Mouse (Mus musculus) frontal cortex, postnatal 25 days (tissue): ENCODE results near the gene Gpc1.

ENCODE experiments used
- DNase-seq, 2 experiments: peaks; one replicate each; pipeline ENCODE4 v3.0.0; 2022; ENCODE audit warnings: low spot score in 2 of 2

Gpc1 gene

DNA sequence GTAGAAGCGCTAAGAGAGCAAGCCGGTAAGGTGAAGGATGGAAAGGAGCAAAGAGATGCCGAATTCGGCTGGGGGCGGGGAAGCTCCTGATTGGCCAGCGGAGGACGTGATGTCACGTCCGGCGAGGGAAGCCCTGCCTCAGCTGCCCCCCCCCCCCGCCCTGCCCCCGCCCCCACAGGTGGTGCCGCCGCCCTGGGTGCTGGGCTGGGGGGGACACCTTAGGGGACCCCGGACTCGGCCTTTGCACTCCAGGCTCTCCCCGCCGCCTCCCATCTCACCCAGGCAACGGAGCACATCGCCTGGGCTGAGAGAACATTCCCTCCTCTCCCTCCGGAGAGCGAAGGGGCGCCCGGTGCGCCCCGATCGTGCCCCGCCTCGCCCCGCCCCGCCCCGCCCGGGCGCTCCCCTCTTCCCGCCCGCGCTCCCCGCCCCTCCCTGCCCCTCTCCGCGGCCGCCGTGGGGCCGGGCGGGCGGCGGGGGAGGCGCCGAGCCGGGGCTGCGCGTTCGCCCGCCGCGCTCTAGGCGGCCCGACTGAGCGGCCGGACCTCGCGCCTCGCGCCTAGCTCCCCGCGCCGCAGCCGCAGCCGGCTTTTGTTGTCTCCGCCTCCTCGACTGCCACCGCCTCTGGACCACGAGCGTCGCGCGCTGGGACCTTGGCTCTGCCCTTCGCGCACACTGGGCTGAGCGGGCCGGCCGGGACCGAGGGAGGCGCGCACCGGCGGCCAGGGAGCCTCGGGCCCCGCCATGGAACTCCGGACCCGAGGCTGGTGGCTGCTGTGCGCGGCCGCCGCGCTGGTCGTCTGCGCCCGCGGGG, at the start of gene Gpc1:
Gpc1 (plus strand) TSS at position 458 of the 814 bp plus-strand sequence.
- peak; percentile 77 to 79 for DNase-seq

DNA sequence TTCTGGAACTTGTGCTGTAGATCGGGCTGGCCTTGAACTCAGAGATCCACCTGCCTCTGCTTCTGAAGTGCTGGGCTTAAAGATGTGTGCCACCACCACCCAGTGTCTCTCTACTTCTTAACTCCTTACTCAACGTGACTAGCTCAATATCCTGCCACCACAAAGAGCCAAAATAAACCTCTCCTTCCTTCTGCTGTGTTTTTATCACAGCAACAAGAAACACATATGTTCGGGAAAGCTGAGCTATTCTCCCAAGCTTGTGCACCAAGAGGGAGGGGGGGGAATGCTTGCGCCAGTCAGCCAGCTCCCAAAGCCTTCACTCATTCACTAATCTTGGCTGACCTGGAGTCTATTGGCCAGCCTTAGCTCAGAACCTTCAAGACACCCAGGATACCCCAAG, 49.6 kb upstream of the Gpc1 start:
- no peak for DNase-seq

DNA sequence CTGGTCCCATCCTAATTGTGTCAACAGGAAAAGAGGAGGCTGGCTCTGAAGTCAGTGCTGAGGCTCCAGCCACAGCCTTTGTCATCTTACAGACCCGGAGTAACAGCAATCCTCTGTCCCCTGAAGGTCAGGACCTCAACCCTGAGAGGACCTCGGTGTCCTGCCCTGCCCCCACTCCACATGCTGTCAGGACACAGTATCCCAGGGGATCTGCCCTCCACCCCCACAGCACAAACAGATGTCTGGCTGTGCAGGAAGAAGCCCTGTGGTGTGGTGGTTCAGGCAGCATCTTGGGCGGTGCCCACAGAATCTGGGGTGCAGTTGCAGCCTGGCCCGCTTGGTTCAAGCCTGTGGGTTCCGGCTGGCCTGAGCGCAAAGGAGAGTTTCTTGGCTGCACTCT, 48.9 kb upstream of the Gpc1 start:
- DNase-seq, result no peak

DNA sequence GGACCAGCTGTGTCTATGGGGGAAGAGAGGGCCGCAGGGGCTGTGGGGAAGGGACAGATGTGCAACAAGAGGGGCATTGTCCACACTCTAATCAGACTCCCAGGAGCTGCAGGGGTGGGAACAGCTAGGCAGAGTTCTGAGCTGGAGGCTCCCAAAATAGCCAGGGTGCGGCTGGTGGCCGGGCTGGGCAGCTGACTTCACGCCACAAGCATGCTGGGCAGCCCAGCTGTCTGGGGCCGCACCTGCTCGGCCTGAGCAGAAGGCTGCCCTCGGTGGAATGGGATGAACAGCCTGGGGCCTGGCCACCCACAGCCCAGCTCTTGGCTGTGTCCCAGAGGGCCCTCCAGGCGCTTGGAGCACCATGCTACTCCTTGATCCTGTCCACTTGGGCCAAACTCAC, 44.2 kb upstream of the Gpc1 start:
- no peak for DNase-seq

DNA sequence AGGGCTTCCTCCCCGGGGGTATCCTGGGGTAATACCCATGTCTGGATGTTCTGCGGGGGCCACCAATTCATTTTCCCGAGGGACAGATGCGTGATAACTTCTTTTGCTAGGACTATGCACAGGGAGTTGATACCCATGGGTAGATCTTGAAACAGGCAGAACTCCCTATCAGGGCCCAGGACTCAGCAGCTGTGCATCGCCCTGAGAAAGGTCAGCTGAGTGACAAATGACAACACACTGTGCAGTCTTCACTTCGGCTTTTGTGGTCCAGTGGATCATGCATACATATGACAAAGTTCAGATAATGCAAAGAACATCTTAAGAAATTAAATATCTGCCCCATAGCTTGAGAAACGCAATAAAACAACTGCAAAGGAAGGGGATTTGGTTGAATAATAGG, 43.4 kb upstream of the Gpc1 start:
- DNase-seq, result no peak

DNA sequence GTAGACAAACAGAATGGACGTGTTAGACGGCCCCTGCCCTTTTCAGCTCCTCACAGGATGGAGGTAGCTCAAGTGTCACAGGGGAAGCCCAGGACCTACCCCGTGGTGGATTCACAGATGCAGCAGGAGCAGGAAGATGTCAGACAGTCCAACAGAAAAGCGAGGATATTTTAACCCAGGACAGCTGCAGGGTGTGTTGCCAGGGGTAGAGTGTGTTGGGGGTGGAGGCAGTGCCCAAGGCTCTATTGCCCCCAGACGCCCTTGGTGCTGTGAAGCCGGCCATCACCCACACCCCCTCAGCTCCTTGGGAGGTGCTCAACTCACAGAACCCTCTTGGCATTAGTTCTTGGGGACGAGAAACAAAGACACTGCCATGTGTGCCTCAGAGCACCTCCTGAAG, 40.8 kb upstream of the Gpc1 start:
- DNase-seq, result no peak

DNA sequence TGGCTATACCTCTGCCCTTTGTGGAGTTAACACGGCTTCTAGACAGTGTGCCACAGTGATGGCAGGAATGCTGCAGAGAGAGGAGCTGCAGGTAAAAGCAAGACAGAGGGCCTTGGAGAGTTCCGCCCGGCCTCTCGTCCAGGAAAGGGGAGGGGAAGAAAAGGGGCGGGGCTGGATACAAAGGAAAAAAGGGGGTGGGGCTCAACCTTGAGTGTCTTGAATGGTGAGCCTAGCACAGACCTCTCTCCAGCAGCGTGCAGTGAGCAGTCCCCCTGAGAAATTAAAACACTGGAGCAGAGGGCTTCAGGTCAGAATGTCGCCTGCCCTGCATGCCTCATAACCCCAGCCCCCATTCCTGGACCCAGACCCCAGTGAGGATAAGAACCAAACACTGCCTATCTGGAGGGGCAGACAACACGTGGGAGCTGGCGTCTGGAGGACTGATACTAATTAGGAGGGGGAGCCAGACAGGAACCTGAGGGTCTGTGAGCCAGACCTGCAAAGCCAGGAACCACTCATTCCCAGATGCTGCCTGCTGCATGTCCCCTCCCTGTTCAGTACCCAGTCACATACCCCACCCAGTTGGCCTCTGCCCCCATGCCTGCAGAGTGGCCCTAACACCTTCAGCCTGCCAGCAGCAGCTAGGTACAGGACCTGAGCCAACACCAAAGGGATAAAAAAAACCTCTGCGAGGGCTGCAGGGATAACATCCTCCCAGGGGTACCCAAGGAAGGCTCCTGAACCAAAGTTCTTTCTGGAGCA, 40.2 kb upstream of the Gpc1 start:
- DNase-seq, result no peak

DNA sequence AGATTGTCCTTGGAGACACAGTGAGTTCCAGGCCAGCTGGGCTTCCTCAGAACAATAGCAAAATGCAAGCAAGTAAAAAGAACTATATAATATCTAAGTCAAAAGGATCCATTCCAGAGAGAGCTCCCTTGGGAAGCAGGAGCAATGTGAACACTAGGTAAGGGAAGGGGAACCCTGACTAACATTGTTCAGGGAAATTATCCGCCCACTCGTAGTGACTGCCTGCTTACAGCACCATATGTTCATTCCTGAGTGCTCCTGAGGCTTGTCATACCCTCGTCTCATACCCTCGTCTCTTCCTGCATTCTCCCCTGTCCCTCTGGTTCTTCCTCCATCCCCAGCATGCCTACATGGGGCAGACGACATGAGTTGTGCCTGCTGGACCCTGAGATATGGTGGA, 37.7 kb upstream of the Gpc1 start:
- no peak for DNase-seq

DNA sequence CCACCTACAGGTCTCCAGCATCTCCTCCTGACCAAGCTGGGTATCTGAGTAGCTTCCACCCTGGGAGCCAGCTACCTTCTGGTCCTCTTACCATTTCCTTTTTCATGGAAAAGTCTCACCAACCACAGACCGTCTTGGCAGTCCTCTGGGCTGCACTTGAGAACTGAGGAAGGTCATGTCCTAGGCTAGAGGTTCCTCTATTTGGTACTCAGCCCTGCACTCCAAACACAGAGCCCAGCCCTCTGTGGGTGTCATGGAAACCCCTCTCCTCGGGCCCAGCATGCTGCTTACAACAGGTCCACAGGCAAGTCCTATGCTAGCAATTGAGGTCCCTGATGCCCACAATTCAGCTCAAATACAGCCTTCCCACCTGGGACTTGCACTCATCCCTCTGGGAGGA, 33.0 kb upstream of the Gpc1 start:
- DNase-seq, result no peak

DNA sequence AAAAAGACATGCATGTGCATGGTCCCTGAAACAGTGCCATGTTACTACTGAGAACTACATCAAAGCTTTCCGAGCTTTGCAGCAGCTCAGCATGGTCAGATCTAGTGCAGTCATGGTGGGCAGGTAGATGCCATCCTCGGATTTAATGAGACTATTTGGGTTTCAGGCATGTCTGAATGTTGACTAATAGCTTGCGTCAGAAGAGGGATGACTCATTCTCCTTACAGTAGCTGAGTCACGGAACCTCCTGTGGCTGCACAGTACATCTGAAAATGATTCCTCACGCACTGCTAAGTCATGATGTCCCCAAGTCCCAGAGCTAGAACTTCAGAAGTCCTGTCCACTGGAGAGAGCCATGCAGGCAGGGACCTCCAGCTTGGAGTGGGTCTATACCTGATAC, 31.8 kb upstream of the Gpc1 start:
- peak in 1 of 2 experiments; percentile 10 for DNase-seq

DNA sequence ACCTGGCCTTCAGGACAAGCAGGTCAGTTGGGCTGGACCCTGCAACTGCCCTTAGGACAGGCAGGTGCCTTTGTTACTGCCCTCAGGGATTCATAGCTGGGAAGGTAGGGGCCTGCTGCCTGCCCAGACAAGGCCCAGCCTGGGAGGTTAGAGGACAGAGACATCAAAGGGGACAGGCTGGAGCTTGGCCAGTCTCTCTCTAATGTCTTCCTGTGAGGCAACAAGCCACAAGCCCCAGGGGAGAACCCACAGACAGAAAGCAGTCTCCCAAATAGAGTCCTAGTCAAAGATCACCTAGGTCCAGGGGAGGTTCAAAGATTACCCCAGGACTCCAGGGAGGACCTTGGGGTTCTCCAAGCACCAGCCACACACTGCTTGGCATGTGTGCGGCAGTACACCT, 29.1 kb upstream of the Gpc1 start:
- no peak for DNase-seq

DNA sequence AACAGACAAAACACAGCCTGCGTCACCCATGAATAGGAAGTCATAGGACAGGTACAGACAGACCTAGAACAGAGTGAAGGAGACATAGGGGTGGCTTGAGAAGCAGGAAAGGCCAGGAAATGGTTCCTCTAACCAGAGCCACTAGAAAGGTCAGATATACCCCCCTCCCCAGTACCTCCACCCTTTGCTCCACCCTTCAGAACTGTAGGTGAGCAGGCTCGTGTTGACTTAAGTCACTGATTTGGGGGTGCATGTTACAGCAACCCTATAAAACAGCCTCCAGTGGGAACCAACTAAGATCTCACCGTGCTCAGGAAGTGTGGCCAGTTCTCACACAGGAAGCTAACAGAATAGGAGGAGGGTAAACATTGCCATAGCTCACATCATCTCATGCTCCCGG, 28.1 kb upstream of the Gpc1 start:
- no peak for DNase-seq

DNA sequence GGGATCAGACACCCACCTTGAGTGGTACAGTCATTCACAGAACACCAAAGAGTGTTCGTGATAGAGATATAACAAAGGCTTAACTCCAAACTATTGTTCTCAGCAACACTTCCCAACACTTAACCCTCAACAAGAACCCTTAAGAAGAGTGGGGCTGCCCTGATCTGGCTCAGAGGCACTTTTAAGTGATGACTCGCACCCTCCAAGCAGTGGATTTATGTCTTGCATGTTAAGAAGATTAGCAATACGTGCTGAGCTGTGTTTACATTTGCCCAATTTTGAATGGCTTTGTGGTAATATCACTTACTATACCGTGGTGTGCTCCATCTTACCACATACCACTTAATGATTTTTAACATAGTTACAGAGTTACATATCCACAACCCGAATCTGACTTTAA, 26.3 kb upstream of the Gpc1 start:
- no peak for DNase-seq

DNA sequence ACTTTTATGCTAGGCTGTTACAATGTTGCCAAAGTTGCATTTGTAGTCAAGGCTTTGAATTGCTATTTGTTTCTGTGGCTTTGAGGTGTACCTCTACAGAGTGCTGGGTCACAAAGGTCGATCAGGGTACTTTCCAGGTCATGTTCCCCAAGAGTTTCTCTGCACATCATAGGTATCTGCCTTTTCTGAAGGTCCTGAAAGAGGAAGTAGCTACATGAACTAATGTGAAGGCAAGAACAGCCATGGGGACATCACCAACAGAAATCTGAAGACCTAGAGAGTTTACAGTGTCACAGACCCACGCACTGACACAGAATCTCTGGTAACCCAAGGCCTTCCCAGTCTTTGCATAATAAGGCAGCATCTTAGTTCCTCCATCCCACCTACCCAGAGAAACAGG, 25.6 kb upstream of the Gpc1 start:
- DNase-seq, result no peak

DNA sequence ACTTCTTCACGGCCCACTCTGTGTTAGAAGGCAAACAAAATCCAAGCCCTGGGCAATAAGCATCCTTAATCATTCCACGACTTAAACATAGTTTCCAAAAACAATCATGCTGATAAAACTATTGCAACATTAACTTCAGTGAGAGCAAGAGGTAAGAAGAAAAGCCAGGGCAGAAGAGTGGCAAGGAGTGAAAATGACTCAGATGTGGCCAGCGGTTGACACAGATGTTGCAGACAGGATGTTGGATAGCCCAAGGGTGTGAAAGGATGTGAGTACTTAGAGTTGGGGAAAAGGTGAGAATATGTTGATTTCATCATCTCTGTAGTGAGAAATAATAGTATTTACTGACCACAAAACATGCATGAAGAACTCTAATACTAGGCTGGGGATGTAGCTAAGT, 24.7 kb upstream of the Gpc1 start:
- DNase-seq, result no peak

DNA sequence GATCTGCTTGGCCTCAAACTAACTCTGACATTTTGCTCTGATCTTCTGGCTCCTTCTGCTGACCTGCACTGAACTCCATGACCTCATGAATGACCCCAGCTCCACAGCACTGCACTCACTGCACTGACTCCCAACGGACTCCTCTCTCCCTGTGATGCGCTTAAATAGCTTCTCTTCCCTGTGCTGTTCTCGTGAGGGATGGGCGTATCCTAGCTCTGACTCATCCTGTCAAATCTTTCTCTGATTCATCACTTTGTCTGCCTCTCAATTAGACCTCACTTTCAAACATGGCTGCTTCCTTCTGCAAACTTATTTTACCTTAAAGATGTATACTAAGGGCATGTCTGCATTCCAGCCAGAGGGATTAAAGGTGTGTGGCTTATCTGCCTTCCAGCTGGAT, 21.8 kb upstream of the Gpc1 start:
- no peak for DNase-seq

DNA sequence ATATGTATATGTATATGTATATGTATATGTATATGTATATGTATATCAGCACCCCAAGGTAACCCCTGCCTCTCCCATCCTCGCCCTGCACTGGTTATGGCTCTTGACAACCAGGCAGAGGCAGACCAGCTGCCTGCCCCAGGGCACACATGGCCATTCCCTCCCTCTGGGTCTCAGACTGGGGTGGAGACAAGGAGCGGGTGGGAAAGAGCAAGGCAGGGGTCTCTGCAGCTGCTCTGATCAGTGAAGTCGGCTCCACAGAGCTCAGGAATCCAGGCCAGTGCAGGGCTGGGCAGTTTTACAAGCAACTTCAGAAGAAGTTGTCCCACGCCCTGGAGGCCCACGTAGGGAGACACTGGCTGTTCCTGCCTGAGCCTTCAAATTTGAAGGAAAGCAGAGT, 17.1 kb upstream of the Gpc1 start:
- no peak for DNase-seq

DNA sequence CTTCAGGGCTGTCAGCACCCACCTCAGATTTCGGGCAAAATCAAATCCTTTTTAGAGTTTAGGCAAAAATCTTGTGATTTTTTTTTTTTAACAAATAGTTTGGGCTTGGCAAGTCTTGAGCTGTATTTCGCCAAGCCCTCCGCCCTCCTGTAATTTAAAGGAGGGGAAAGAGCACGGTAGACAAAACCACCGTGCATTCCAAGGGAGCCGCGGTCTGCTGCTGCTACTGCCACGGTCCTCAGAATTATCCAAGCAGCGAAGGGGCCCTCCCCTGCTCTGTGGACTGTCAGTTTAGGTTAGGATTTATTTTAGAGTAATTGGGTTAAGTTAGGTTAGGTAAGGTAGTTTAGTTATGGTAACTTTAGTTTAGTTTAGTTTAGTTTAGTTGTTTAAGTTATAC, 16.3 kb upstream of the Gpc1 start:
- no peak for DNase-seq

DNA sequence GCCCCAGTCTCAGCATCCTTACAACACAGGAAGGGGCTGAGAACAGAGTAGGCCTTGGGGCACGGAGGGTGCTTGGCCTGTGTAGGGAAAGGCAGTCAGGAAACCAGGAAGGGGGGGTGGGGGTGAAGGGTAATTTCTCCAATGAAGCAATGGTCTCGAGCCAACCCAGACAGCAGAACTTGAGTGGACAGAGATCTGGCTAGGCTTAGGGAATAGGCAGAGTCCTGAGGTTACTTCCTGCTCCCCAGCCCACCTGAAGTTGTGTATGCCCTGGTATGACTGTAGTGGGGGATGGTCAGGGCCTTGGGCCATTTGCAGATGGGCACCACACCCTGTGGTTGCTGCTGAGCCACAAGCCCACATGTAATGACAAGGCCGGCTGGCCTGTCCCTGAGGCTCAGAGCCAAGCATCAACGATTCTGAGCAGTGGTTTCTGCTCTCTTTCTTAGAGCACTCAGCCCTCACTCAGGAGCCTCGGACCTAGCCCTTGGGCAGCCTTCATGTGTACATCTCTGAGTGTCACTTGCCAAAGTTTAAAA, 15.6 kb upstream of the Gpc1 start:
- DNase-seq, result no peak

DNA sequence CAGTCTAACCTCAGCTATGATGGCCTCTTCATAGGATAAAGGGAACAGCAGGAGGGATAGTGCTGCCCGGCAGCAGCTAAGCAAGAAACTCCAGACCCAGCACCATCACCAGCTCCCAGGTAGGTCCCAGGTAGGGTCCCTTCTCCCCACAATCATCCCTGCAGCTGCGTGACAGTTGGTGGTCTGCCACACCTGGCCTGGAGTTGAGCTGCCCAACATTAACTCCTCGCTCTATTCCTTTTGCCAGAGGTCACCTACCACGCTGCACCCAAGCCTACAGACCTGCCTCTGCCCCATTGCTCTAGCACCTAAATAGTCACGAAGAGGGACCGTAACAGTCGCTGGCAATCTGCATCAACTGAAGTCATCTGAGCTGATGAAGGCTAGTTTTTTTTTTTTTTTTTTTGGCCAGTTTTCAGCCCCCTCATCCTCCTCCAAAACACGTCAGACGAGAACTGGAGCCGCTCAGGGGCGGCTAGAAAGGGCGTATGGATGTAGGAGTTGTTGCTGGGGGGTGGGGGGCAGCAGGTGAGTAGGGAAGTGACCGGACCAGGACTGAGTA, 738 bp upstream of the Gpc1 start:
- no peak for DNase-seq

DNA sequence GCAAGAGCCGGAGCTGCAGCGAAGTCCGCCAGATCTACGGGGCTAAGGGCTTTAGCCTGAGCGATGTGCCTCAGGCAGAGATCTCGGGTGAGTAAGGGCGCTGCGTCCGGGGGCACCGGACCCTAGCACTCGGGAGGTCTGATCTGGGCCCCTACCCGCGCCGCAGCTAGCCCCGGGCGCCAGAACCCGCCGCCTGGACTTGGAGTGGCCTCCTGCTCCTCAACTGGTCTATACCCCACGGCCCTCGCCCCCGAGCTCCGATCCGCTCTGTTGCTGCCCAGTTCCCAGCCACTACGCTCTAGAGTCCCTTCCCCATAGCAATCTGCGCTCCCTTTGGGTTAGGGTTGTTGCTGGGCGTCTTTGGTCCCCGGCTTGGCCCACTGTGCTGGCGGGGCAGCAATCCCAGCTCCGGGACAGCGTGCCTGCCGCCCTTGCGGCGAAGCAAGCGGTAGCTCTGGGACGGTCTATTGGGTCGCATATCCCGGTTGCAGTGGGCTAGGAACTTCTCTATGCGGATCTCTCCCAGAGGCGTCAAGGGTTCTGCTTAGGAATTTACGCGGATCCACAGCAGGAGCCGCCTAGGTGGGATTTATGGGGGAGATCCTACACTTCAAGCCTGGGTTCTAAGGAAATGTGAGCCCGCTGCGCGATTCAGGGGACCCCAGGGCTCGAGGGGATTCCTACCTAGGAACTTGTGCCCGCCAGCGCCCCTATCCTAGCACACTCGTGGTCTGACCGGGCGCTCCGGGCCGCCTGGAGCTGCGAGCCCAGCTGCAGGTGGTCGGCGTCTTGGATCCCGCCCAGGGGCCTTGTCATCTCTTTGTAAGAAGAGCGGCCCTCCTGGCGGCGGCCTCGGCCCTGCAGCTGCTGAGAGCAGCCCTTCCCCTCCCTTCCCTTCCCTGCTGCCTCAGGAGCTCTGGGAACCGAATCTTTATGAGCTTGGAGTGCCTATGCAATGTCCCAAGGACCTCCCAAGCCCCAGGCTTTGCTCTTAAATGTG, 866 bp downstream of the Gpc1 start:
- DNase-seq, result no peak
